Mouse (Mus musculus) brain, embryonic 14.5 days (tissue): ENCODE results near the gene 1700113H08Rik.

Experiments used
- CTCF ChIP-seq: fragments of 200-500 bp; IDR thresholded peaks from 2 replicates; pipeline ENCODE4 v1.5.1; 2012; ENCODE audit warnings: inconsistent platforms, mild to moderate bottlenecking, moderate library complexity, borderline replicate concordance; ENCODE audit not compliant: insufficient read depth, insufficient read length; ENCODE audit errors: extremely low read depth
- POLR2A ChIP-seq: fragments of 200-500 bp; IDR thresholded peaks from 2 replicates; pipeline ENCODE4 v1.6.1; 2012; ENCODE audit warnings: mild to moderate bottlenecking, inconsistent platforms, borderline replicate concordance; ENCODE audit not compliant: poor library complexity, insufficient read depth, insufficient read length, severe bottlenecking; ENCODE audit errors: extremely low read depth

- TF ChIP-seq POLR2A (no peak), CTCF (no peak)
Observed at GRCm38 (mm10) chr10:87037062-87037461, 20.8 kb upstream of the 1700113H08Rik start.
